Mouse (Mus musculus) CH12.LX (cell line): ENCODE data around the gene Prmt8. TPM values are rescaled to one million over a fixed set of nuclear protein-coding genes. Genes with fewer than 3 reads are reported as not detected.

Source experiments
- DNase-seq: peaks from one replicate; pipeline ENCODE4 v3.0.0-alpha.2; 2013; ENCODE audit errors: extremely low read depth
- H3K27ac ChIP-seq: 2 replicates; pipeline ENCODE4 v1.5.1; 2012; ENCODE audit warnings: low read depth, mild to moderate bottlenecking, control low read depth, moderate library complexity; ENCODE audit not compliant: insufficient read depth
- H3K27me3 ChIP-seq: replicated peaks from 2 replicates; pipeline ENCODE3; 2012; ENCODE audit warnings: inconsistent platforms
- H3K36me3 ChIP-seq, 2 experiments: replicated peaks in 1 of 2; 2 replicates each; pipeline versions ENCODE3 to v1.6.1; 2012; ENCODE audit warnings: inconsistent platforms in 1 of 2, low read length in 1 of 2, mild to moderate bottlenecking in 1 of 2, mixed read lengths in 1 of 2, moderate library complexity in 1 of 2; ENCODE audit not compliant: control insufficient read depth in 1 of 2, insufficient read depth in 1 of 2
- H3K4me1 ChIP-seq, 2 experiments: 2 replicates each; pipeline ENCODE4 v1.6.1; 2012; ENCODE audit warnings: inconsistent platforms in 1 of 2, moderate library complexity in 1 of 2; ENCODE audit not compliant: insufficient read depth in 2 of 2, control insufficient read depth in 1 of 2
- H3K4me2 ChIP-seq: 2 replicates; pipeline ENCODE4 v1.6.1; 2012; ENCODE audit warnings: low read depth, mild to moderate bottlenecking, control low read depth; ENCODE audit not compliant: poor library complexity, insufficient read depth, severe bottlenecking
- H3K4me3 ChIP-seq, 3 experiments: fragments of 150-350 bp in 1 of 3; sonication (generic) in 1 of 3; replicated peaks in 1 of 3; 2 replicates each; pipeline versions ENCODE3 to v1.5.1; 2011 to 2012; ENCODE audit warnings: low read depth in 2 of 3, low read length in 2 of 3, mild to moderate bottlenecking in 2 of 3, moderate library complexity in 2 of 3, control low read depth in 1 of 3, improper control_type of control experiment in 1 of 3, inconsistent platforms in 1 of 3, mixed read lengths in 1 of 3; ENCODE audit not compliant: poor library complexity in 1 of 3
- H3K79me2 ChIP-seq: replicated peaks from 2 replicates; pipeline ENCODE4 v1.6.1; 2012; ENCODE audit warnings: mild to moderate bottlenecking, moderate library complexity; ENCODE audit not compliant: control insufficient read depth, poor library complexity, insufficient read depth, severe bottlenecking; ENCODE audit errors: extremely low read depth
- H3K9ac ChIP-seq: 2 replicates; pipeline ENCODE4 v1.6.1; 2012; ENCODE audit warnings: low read depth, mild to moderate bottlenecking, control low read depth, moderate library complexity; ENCODE audit not compliant: insufficient read depth
- H3K9me3 ChIP-seq: replicated peaks from 2 replicates; pipeline ENCODE3; 2012; ENCODE audit warnings: low read length, inconsistent platforms, mixed read lengths
- BHLHE40 ChIP-seq: IDR thresholded peaks from 2 replicates; pipeline ENCODE4 v1.6.1; 2011; ENCODE audit warnings: mild to moderate bottlenecking, low read depth, low read length, improper control_type of control experiment
- CHD2 ChIP-seq: IDR thresholded peaks from 2 replicates; pipeline ENCODE4 v1.6.1; 2011; ENCODE audit warnings: low read length, improper control_type of control experiment
- E2F4 ChIP-seq: IDR thresholded peaks from 2 replicates; pipeline ENCODE4 v1.6.1; 2011; ENCODE audit warnings: low read depth, low read length, improper control_type of control experiment; ENCODE audit not compliant: insufficient replicate concordance
- EP300 ChIP-seq: IDR thresholded peaks from 2 replicates; pipeline ENCODE4 v1.6.1; 2011; ENCODE audit warnings: low read length, improper control_type of control experiment
- ETS1 ChIP-seq: conservative IDR thresholded peaks from 2 replicates; pipeline ENCODE4 v1.6.1; 2012; ENCODE audit warnings: low read depth, mild to moderate bottlenecking, inconsistent platforms, low read length, improper control_type of control experiment, moderate library complexity
- GABPA ChIP-seq: IDR thresholded peaks from 2 replicates; pipeline ENCODE4 v1.6.1; 2012; ENCODE audit warnings: low read depth, low read length, improper control_type of control experiment, inconsistent platforms; ENCODE audit not compliant: insufficient replicate concordance
- IRF4 ChIP-seq: IDR thresholded peaks from 2 replicates; pipeline ENCODE4 v1.6.1; 2014; ENCODE audit warnings: low read depth, mild to moderate bottlenecking, inconsistent platforms, low read length, improper control_type of control experiment
- JUN ChIP-seq: IDR thresholded peaks from 2 replicates; pipeline ENCODE4 v1.6.1; 2011; ENCODE audit warnings: low read depth, mild to moderate bottlenecking, low read length, improper control_type of control experiment, moderate library complexity; ENCODE audit not compliant: insufficient read depth
- JUND ChIP-seq: conservative IDR thresholded peaks from 2 replicates; pipeline ENCODE4 v1.6.1; 2011; ENCODE audit warnings: low read depth, low read length, improper control_type of control experiment
- KAT2A ChIP-seq: IDR thresholded peaks from 2 replicates; pipeline ENCODE4 v1.6.1; 2012; ENCODE audit warnings: low read length, improper control_type of control experiment, inconsistent platforms; ENCODE audit not compliant: insufficient replicate concordance
- MEF2A ChIP-seq: IDR thresholded peaks from 2 replicates; pipeline ENCODE4 v1.6.1; 2014; ENCODE audit warnings: low read depth, mild to moderate bottlenecking, inconsistent platforms, low read length, improper control_type of control experiment, borderline replicate concordance
- MXI1 ChIP-seq: IDR thresholded peaks from 2 replicates; pipeline ENCODE4 v1.6.1; 2011; ENCODE audit warnings: mild to moderate bottlenecking, low read depth, low read length, improper control_type of control experiment
- NRF1 ChIP-seq: IDR thresholded peaks from 2 replicates; pipeline ENCODE4 v1.6.1; 2014; ENCODE audit warnings: low read depth, mild to moderate bottlenecking, inconsistent platforms, low read length, improper control_type of control experiment, moderate library complexity
- PAX5 ChIP-seq: IDR thresholded peaks from 2 replicates; pipeline ENCODE4 v1.6.1; 2012; ENCODE audit warnings: low read length, inconsistent platforms, mixed read lengths
- POLR2A ChIP-seq: IDR thresholded peaks from 2 replicates; pipeline ENCODE4 v1.6.1; 2011; ENCODE audit warnings: low read depth, mild to moderate bottlenecking, improper control_type of control experiment, low read length
- POLR2AphosphoS2 ChIP-seq: IDR thresholded peaks from 2 replicates; pipeline ENCODE4 v1.6.1; 2011; ENCODE audit warnings: low read depth, low read length, improper control_type of control experiment
- RAD21 ChIP-seq: IDR thresholded peaks from 2 replicates; pipeline ENCODE4 v1.6.1; 2011; ENCODE audit warnings: low read depth, mild to moderate bottlenecking, low read length, improper control_type of control experiment, moderate library complexity
- SMC3 ChIP-seq: IDR thresholded peaks from 2 replicates; pipeline ENCODE4 v1.6.1; 2011; ENCODE audit warnings: low read depth, low read length, improper control_type of control experiment
- TBP ChIP-seq: conservative IDR thresholded peaks from 2 replicates; pipeline ENCODE4 v1.6.1; 2011; ENCODE audit warnings: low read depth, low read length, improper control_type of control experiment
- TCF12 ChIP-seq: IDR thresholded peaks from 2 replicates; pipeline ENCODE4 v1.6.1; 2014; ENCODE audit warnings: low read depth, mild to moderate bottlenecking, inconsistent platforms, low read length, improper control_type of control experiment
- UBTF ChIP-seq: IDR thresholded peaks from 2 replicates; pipeline ENCODE4 v1.6.1; 2012; ENCODE audit warnings: low read depth, mild to moderate bottlenecking, inconsistent platforms, low read length, improper control_type of control experiment, moderate library complexity
- USF1 ChIP-seq: IDR thresholded peaks from 2 replicates; pipeline ENCODE4 v1.6.1; 2014; ENCODE audit warnings: low read depth, mild to moderate bottlenecking, inconsistent platforms, low read length, improper control_type of control experiment
- ZC3H11A ChIP-seq: IDR thresholded peaks from 2 replicates; pipeline ENCODE4 v1.6.1; 2012; ENCODE audit warnings: low read depth, mild to moderate bottlenecking, inconsistent platforms, low read length, improper control_type of control experiment
- ZMIZ1 ChIP-seq: IDR thresholded peaks from 2 replicates; pipeline ENCODE4 v1.6.1; 2012; ENCODE audit warnings: low read depth, mild to moderate bottlenecking, inconsistent platforms, low read length, improper control_type of control experiment
- ZNF384 ChIP-seq: IDR thresholded peaks from 2 replicates; pipeline ENCODE4 v1.6.1; 2012; ENCODE audit warnings: low read depth, low read length, improper control_type of control experiment, inconsistent platforms
- dilution Hi-C: fragments of 300-500 bp; cut with MboI; formaldehyde crosslinking; loops from 2 replicates; pipeline ENCODE4 v1.14.3; 2020; ENCODE audit warnings: low sequenced_read_pairs; ENCODE audit not compliant: extremely low pct_unique_long_range_greater_than_20kb, extremely low pct_ligation_motif_present
- in situ Hi-C: fragments of 300-500 bp; cut with MboI; formaldehyde crosslinking; loops from 3 replicates; pipeline ENCODE4 v1.14.3; 2019; ENCODE audit warnings: low sequenced_read_pairs, low pct_ligation_motif_present, low pct_unique_long_range_greater_than_20kb, mixed read lengths
- polyA plus RNA-seq: library from polyadenylated mRNA; unstranded; fragments of >175 nt; gene quantifications from 2 replicates; pipeline ENCODE4 v1.2.1, GENCODE M21; 2012; ENCODE audit warnings: low read depth; ENCODE audit not compliant: insufficient read length
- total RNA-seq, 2 experiments: library from RNA; depleted of rRNA; stranded (reverse); fragments of 300-350 nt in 1 of 2; fragments of >200 nt in 1 of 2; gene quantifications; 2 replicates each; pipeline ENCODE4 v1.2.3; 2012 to 2014

Prmt8 gene
- total and polyA plus RNA-seq, 3 experiments = not detected

GRCm38 (mm10) chr6:127765573-127765972, 3.7 kb downstream of the Prmt8 start:
- dilution Hi-C loops (no loop called here), in situ Hi-C loops (no loop called here)
- TF ChIP-seq E2F4 (no peak), TCF12 (no peak), ZC3H11A (no peak), BHLHE40 (no peak), CHD2 (no peak), ZNF384 (no peak), IRF4 (no peak), SMC3 (no peak), POLR2A (no peak), RAD21 (no peak)
- Histone ChIP-seq H3K4me3 (no peak overlapping the region), H3K79me2 (no peaks in the 10 kb centered on the region), H3K9ac (no peak overlapping the region), H3K9me3 (peaks cover 17% of the 10 kb centered on the region), H3K4me2 (no peak overlapping the region), H3K4me1 (no peaks in the 10 kb centered on the region), H3K27me3 (peaks cover 53% of the 10 kb centered on the region), H3K27ac (no peak overlapping the region), H3K36me3 (no peaks in the 10 kb centered on the region)
- no peak for DNase-seq

GRCm38 (mm10) chr6:127758264-127758663, 11.0 kb downstream of the Prmt8 start:
- dilution Hi-C loops (no loop called here), in situ Hi-C loops (no loop called here)
- DNase-seq = no peak
- H3K4me1 ChIP-seq = no peaks in the 10 kb centered on the region
- H3K4me3 ChIP-seq = no peak overlapping the region
- no peak for TF ChIP-seq ETS1
- TF ChIP-seq MXI1 = no peak
- TF ChIP-seq MEF2A = no peak
- no peak for TF ChIP-seq JUND
- TF ChIP-seq ZNF384 = no peak
- no peak for TF ChIP-seq CHD2
- H3K9ac ChIP-seq = no peak overlapping the region
- no peaks in the 10 kb centered on the region for H3K9me3 ChIP-seq
- H3K79me2 ChIP-seq = no peaks in the 10 kb centered on the region
- no peaks in the 10 kb centered on the region for H3K36me3 ChIP-seq
- peaks cover 66% of the 10 kb centered on the region for H3K27me3 ChIP-seq
- H3K27ac ChIP-seq = no peak overlapping the region
- H3K4me2 ChIP-seq = no peak overlapping the region

GRCm38 (mm10) chr6:127757667-127758167, 11.6 kb downstream of the Prmt8 start:
- Histone ChIP-seq H3K79me2 (no peaks in the 10 kb centered on the region), H3K27me3 (peaks cover 66% of the 10 kb centered on the region), H3K4me2 (no peak overlapping the region), H3K4me1 (no peaks in the 10 kb centered on the region), H3K36me3 (no peaks in the 10 kb centered on the region), H3K4me3 (no peak overlapping the region), H3K9me3 (no peaks in the 10 kb centered on the region), H3K27ac (no peak overlapping the region), H3K9ac (no peak overlapping the region)
- dilution Hi-C loops (no loop called here), in situ Hi-C loops (no loop called here)
- no peak for DNase-seq
- TF ChIP-seq MXI1 (no peak), MEF2A (no peak), TCF12 (no peak), UBTF (no peak), ZNF384 (no peak), ZMIZ1 (no peak), EP300 (no peak), E2F4 (no peak), USF1 (no peak), POLR2AphosphoS2 (no peak), JUN (no peak), BHLHE40 (no peak), TBP (no peak), NRF1 (no peak), IRF4 (no peak), GABPA (no peak), ETS1 (no peak), KAT2A (no peak), PAX5 (no peak)
